Mouse (Mus musculus): Measurements from ENCODE around the gene Cntn4.
"Not testable (repeated sequence)": the region's sequence is repeated elsewhere in the genome, so short reads cannot be mapped to it uniquely, and the experiment has no call there.

Gene Cntn4

GRCm38 (mm10) chr6:106328987-106329386 lies 651.5 kb downstream of the Cntn4 start:
- no peak for DNase-seq (ENCODE audit: extremely low read depth, low read depth, low spot score)

GRCm38 (mm10) chr6:106329636-106330035 lies 652.2 kb downstream of the Cntn4 start:
- DNase-seq (ENCODE audit: extremely low read depth, low read depth, low spot score), result no peak

GRCm38 (mm10) chr6:106332466-106332865 lies 655.0 kb downstream of the Cntn4 start:
- no peak for DNase-seq (ENCODE audit: extremely low read depth, low read depth, low spot score)

- no peak for DNase-seq (ENCODE audit: extremely low read depth, low read depth, low spot score)
These were observed 655.5 kb downstream of the Cntn4 start for GRCm38 (mm10) chr6:106332933-106333332.

GRCm38 (mm10) chr6:106335066-106335465 lies 657.6 kb downstream of the Cntn4 start:
- DNase-seq (ENCODE audit: extremely low read depth, low read depth, low spot score), result no peak

- no peak for DNase-seq (ENCODE audit: extremely low read depth, low read depth, low spot score)
These were observed 659.3 kb downstream of the Cntn4 start for GRCm38 (mm10) chr6:106336805-106337204.

GRCm38 (mm10) chr6:106337829-106338228 lies 660.4 kb downstream of the Cntn4 start:
- DNase-seq (ENCODE audit: extremely low read depth, low read depth, low spot score), result no peak

DNA sequence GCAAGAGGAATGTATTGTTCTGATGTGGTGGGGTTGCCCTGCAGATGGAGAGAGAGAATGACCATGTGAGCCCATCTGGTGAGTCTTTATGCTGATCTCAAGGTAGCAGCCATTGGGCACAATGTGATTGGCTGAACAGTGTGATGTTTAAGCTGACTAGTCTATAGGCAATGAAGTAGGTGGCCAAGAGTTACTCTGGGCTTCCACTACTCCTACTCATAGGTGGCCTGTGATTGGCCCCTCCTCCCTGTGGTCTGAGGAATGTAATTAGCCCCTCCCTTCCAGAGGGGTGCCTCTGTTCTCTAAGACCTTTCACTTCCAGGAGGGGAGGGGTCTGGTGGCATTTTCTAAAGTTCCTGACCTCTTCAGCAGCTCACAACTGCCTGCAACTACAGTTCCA lies 663.7 kb downstream of the Cntn4 start:
- DNase-seq (ENCODE audit: extremely low read depth, low read depth, low spot score), result no peak

DNA sequence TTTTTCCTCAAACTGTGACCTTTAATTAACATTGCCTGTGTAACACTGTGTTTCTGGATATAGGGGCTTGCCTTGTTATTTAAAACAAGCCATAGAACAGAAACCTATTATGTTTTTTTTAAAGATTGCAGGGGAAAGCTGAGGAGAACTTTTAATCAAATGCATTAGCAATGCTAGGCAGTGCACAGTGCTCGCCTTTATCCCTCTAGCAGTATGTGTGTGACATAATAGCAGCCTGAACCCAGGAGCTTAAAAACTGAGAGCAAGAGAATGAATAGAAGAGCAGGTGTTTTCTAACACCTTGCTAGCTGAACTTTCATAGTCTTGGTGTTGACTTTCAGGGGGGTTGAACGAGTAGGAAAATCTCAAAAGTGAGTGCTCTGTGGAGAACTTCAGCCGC lies 672.6 kb downstream of the Cntn4 start:
- DNase-seq (ENCODE audit: extremely low read depth, low read depth, low spot score), result no peak

GRCm38 (mm10) chr6:106351389-106351788 lies 673.9 kb downstream of the Cntn4 start:
- DNase-seq (ENCODE audit: extremely low read depth, low read depth, low spot score), result no peak

GRCm38 (mm10) chr6:106358801-106359200 lies 681.3 kb downstream of the Cntn4 start:
- not testable (repeated sequence) for DNase-seq (ENCODE audit: extremely low read depth, low read depth, low spot score)

GRCm38 (mm10) chr6:106381288-106382025 lies 704.0 kb downstream of the Cntn4 start:
- DNase-seq (ENCODE audit: extremely low read depth, low read depth, low spot score), result no peak

DNA sequence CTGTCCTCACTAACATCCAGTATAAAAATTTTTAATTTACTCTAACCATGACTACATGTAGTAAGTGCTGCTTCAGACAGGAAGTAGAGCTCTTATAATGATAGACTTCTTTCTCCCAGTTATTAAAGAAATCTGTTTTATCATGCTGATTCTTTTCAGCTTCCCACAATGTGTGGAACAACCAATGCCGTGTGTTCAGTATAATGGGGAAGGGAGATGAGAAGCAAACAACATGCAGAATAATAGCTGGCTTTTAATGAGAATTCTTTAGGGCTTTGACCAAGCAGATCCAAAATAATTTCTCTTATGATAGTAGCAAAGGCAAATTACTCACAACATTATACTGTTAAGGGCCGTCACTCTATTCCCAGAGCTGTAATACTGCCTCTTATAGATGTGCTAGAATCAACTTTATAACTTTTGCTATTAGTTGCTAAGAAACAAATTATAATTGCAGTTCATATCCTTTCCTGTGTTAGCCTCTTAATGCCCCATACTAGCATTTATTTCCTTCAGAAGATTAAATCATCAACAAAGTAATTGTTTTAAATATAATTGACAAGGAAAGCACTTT lies 710.5 kb downstream of the Cntn4 start:
- DNase-seq (ENCODE audit: extremely low read depth, low read depth, low spot score), result no peak

DNA sequence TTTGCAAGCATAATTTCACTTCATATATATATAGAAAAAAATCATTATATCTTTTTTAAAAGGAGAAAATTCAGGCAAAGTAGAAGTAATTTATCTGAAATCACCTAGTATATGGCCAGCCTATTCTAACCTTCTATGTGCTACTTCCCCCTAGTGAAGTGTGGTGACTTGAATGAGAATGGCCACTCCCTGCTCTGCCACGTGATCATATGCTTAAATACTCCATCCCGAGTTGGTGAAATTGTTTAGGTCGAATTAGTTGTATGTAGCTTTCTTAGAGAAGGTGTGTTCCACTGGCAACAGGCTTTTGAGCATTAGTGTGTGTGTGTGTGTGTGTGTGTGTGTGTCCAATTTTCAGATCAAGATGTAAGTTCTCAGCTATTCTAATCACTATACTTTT lies 730.6 kb downstream of the Cntn4 start:
- DNase-seq (ENCODE audit: extremely low read depth, low read depth, low spot score), result no peak

DNA sequence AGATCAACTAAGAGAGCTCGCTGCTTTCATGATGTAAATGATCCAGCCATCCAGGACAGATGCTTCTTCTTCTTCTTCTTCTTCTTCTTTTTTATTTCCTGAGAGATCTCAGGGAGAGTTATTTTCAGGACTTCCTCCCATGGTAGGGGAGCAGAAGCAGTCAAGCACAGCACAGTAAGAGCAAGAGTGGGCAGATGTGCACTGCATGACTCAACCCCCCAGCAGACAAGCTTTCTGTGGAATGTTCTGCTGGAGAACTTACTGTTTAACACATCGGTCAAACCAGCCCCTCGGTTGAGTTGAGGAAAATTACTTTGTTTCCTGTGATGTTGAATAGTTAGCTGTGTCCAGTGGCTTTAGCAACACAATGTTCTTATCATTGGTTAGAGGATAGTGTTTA lies 731.2 kb downstream of the Cntn4 start:
- no peak for DNase-seq (ENCODE audit: extremely low read depth, low read depth, low spot score)

- DNase-seq (ENCODE audit: extremely low read depth, low read depth, low spot score), result no peak
These were observed 745.5 kb downstream of the Cntn4 start for GRCm38 (mm10) chr6:106422947-106423346.

DNA sequence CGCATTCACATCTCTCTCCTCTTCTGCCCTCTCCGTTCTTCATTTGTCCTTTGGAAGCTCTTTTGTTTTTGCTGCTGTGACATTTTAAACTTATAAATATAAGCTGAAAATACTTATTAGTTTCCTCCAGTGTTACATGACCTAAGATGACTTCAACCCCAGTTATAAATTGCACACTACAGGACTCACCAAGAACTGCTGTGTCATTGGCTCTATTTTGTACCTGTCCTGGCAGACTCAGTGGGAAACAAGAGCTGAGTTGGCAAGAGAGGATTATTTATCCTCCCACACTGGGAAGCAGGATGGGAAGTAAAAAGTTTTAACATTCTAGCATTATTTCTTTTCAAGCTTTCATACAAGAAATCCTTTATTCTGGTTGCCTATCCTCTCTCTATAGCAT lies 746.0 kb downstream of the Cntn4 start:
- no peak for DNase-seq (ENCODE audit: extremely low read depth, low read depth, low spot score)

DNA sequence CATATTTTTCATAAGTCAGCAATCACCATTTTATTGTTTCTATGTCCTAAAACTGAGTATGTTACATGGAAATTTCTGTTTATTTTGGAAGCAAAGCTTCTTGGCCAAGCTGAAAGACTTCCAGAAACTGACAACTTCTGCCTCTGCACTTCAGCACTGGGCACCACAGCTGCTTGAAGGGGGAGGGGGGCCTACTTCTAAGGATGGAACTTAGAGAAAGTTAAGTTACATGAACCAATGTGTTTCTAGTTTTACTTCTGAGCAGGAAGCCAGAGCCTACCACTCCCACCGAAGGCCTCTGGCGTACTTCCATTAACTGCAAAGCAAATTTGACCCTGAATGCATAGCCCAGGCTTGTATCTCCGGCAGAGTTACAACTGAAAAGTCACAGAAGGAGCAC lies 749.2 kb downstream of the Cntn4 start:
- no peak for DNase-seq (ENCODE audit: extremely low read depth, low read depth, low spot score)

DNA sequence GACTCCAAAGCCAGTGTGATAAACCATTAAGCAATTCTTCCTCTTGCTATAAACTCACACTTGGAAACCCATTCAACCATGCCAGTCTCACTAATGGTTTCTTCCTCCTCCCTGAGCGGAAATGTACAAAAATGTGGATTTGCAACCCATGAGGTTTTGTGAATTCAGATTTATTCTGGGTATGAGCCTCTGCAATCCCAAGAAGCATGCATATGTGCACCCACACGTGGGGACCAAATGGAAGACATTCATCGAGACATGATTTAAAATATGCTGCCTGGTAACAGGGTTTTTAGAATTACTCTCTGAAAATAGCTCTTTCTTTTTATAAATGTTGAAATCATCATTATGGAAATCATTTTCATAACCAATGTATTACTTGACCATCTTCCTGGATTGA lies 754.0 kb downstream of the Cntn4 start:
- no peak for DNase-seq (ENCODE audit: extremely low read depth, low read depth, low spot score)

GRCm38 (mm10) chr6:106440786-106441185 lies 763.3 kb downstream of the Cntn4 start:
- no peak for DNase-seq (ENCODE audit: extremely low read depth, low read depth, low spot score)

- DNase-seq (ENCODE audit: extremely low read depth, low read depth, low spot score), result no peak
These were observed 763.8 kb downstream of the Cntn4 start for GRCm38 (mm10) chr6:106441246-106441645.

GRCm38 (mm10) chr6:106454131-106454838 lies 776.8 kb downstream of the Cntn4 start:
- DNase-seq (ENCODE audit: extremely low read depth, low read depth, low spot score), result no peak
